Mouse (Mus musculus) cerebellum, postnatal 25 days (tissue): ENCODE measurements around the gene Ubox5.

ENCODE experiments used
- DNase-seq, 2 experiments: peaks; one replicate each; pipeline ENCODE4 v3.0.0; 2021; ENCODE audit warnings: mixed read lengths in 2 of 2

Gene Ubox5

GRCm38 (mm10) chr2:130575873-130576272 lies 54.0 kb downstream of the Ubox5 start, which contains the start of gene Oxt:
Gene Oxt, plus strand, starts transcription at chr2:130576173.
- DNase-seq = no peak

DNA sequence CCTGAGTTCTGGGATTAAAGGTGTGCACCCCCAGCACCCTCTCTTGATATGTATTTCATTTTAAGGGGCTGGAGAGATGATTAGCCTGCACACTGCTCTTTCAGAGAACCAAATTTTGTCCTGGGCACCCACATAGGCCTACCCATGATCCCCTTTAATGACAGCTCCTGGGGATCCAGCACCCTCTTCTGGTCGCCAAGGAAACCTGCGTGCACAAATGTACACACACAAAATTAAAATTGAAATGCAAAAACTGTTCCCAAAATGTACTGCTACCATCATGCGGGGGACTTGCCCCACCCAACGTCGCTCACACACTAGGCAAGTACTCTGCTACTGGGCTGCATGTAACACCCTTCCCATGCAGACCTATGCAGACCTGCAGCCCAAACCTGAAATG lies 54.9 kb downstream of the Ubox5 start:
- DNase-seq = no peak

GRCm38 (mm10) chr2:130569926-130570325 lies 59.9 kb downstream of the Ubox5 start:
- no peak for DNase-seq

DNA sequence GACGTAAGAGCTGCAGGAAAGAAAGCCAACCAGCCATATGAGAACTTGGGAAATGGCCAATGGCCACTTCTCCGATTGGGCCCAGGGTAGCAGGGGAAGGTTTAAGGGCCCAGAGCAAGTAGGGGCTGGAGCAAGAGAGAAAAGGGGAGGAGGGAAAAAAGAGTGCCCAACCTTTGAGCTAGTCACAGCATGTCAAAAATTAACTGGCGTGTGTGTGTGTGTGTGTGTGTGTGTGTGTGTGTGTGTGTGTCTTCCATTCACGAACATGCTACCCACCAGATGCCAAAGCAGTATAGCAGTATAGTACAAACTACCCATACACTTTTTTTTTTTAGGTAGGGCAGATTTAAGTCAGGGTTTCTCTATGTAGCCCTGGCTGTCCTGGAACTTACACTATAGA lies 60.9 kb downstream of the Ubox5 start:
- no peak for DNase-seq

DNA sequence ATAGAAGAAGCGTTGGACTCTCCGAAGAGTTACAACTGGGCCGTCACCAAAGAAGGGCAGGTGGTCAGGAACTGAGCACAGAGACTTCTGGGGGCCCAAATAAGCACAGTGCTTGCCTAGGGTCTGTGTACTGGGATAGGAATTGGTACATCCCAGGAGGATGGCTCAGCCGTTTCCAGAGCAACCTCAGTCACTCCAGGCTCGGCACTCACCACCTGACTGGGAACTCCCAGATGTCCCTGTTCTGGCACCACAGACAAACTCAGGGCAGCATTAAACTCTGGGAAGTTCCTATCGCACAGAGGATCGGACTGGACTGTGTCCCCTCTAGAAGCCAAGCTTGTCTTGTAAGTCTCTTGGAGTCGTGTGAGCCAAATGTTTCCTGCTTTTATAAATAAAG lies 64.9 kb downstream of the Ubox5 start:
- DNase-seq = no peak

GRCm38 (mm10) chr2:130564063-130564462 lies 65.8 kb downstream of the Ubox5 start:
- DNase-seq = no peak

DNA sequence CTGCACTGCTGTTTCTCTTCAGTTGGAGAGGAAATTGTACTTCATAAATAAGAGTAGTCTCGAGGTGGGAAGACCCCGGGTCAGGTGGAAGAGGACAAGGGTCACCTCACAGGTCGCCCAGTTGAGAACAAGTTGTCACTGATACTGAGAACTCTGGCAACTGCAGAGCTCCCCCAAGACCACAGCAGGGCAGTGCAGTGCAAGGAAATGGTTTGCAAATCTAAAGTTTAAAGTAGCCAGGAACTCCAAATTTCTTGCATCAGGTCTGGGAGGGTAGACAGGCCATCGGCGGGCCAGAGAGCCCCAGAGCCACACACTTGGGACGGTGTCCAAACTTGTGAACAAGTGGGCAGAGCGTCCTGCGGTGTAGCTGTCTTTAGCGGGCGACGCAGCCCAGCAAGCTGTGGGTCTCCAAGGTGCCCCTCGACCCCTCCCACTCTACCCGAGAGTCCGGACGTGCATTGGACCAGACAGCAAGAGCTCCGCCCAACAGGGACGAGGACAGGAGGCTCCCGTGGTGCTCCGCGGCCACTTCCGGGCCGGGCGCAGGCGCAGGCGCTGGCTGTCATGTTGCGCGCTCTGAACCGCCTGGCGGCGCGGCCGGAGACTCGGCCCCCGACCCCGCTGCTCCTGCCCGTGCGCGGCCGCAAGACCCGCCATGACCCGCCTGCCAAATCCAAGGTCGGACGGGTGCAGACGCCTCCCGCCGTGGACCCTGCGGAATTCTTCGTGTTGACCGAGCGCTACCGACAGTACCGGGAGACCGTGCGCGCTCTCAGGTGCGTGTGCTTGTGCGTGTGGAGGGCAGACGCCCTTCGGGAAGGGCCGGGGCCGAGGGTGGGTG lies 66.4 kb downstream of the Ubox5 start, which contains the start of gene Mrps26:
Gene Mrps26, plus strand, starts transcription at position 531 of the 844 bp plus-strand sequence.
- peak; percentile 93 to 96 for DNase-seq

- DNase-seq = no peak
Measured at GRCm38 (mm10) chr2:130558015-130558414, 71.8 kb downstream of the Ubox5 start.

GRCm38 (mm10) chr2:130557462-130557861 lies 72.4 kb downstream of the Ubox5 start:
- DNase-seq = peak; percentile 31 to 56

- DNase-seq = no peak
Measured at GRCm38 (mm10) chr2:130556292-130556691, 73.5 kb downstream of the Ubox5 start.

DNA sequence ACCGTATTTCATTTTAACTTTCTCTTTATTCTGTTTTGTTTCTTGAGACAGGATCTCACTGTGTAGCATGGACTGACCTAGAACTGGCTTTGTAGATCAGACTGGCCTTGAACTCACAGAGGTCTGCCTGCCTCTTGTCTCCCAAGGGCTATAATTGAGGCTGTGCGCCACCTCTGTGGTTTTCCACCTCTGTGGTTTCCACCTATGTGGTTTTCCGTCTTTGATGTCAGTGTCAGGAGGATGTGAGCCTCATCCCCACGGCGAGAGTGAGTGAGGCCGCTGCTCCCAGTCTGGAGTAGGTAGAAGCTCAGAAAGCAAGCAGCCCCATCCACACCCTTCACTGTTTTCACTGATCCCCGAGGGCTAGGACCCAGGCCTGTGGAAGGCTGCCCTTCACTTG lies 75.0 kb downstream of the Ubox5 start:
- DNase-seq = no peak

DNA sequence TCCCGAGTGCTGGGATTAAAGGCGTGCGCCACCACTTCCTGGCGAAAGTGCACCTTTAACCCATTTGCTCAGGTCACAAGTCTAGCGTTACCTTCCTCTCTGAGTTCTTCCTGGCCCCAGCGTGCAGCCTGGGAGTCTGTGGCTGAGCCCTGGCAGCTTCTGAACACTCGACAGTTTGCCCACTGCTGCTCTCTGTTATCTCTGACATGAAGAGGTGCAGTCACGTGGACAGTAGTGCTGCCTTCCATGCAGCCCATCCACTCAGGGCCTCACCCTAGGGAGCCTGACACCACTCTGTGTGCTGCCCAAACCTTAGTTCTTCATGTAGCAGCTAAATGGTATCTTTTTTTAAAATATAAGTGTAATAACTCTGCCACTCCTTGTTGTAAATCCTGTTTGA lies 82.9 kb downstream of the Ubox5 start:
- DNase-seq = no peak

DNA sequence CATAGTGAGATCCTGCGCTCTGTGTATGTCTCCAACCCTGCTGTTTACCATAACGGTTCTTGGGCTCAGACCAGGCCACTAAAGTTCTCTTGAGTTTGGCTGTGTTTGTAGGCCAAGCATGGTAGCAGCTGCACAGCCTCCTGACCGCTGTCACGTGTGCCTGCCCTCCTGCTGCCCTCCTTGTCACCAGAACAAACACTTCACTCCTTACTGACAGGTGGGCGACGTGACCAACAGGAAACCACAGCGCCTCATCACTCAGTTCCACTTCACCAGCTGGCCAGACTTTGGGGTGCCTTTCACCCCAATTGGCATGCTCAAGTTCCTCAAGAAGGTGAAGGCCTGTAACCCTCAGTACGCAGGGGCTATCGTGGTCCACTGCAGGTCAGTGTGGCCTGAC lies 89.6 kb downstream of the Ubox5 start:
- DNase-seq = no peak
